Mouse (Mus musculus) forebrain, embryonic 16.5 days (tissue): ENCODE measurements around the gene Gm49337. TPM values are rescaled to one million over a fixed set of nuclear protein-coding genes. Genes with fewer than 3 reads are reported as not detected.

Experiments used
- ATAC-seq: fragments of 200-750 bp; cut with Nextera tagmentation; 2 replicates; pipeline ENCODE4 v1.8.0; 2017; ENCODE audit warnings: mild to moderate bottlenecking, moderate library complexity
- H3K27ac ChIP-seq: fragments of 300-500 bp; sonication (generic); 2 replicates; pipeline ENCODE4 v1.5.1; 2014; ENCODE audit warnings: low read length, control low read depth
- H3K27me3 ChIP-seq: fragments of 300-500 bp; sonication (generic); replicated peaks from 2 replicates; pipeline ENCODE4 v1.6.1; 2014; ENCODE audit warnings: low read length; ENCODE audit not compliant: control insufficient read depth, insufficient read depth
- H3K36me3 ChIP-seq: fragments of 300-500 bp; sonication (generic); 2 replicates; pipeline ENCODE4 v1.6.1; 2014; ENCODE audit not compliant: control insufficient read depth, insufficient read depth
- H3K4me1 ChIP-seq: fragments of 300-500 bp; sonication (generic); replicated peaks from 2 replicates; pipeline ENCODE4 v1.6.1; 2014; ENCODE audit warnings: low read length; ENCODE audit not compliant: control insufficient read depth, insufficient read depth
- H3K4me2 ChIP-seq: fragments of 300-500 bp; sonication (generic); 2 replicates; pipeline ENCODE4 v1.6.1; 2014; ENCODE audit warnings: mild to moderate bottlenecking, low read length, control low read depth
- H3K4me3 ChIP-seq: fragments of 300-500 bp; sonication (generic); replicated peaks from 2 replicates; pipeline ENCODE4 v1.5.1; 2014; ENCODE audit warnings: mild to moderate bottlenecking, low read length, control low read depth
- H3K9ac ChIP-seq: fragments of 300-500 bp; sonication (generic); replicated peaks from 2 replicates; pipeline ENCODE4 v1.6.1; 2014; ENCODE audit warnings: low read depth, low read length, control low read depth
- H3K9me3 ChIP-seq: fragments of 300-500 bp; sonication (generic); 2 replicates; pipeline ENCODE4 v1.6.1; 2016; ENCODE audit warnings: low read length; ENCODE audit not compliant: control insufficient read depth
- WGBS: fragments of 180-500 bp; shearing (Covaris S2); extraction: QIAGEN DNeasy Blood & Tissue Kit; methylation state at CpG from one replicate; pipeline ENCODE4 v1.1.7; 2014; 5-methylcytosine and 5-hydroxymethylcytosine counted together
- polyA plus RNA-seq: library from polyadenylated mRNA; unstranded; fragments of >200 nt; fragmentation: Nextera tagmentation; extraction: Ambion mirVana; gene quantifications from 2 replicates; pipeline ENCODE4 v1.2.1, GENCODE M21; 2015

Gm49337 gene
- polyA plus RNA-seq, 1 experiment from 2014 or later: not detected

- Histone ChIP-seq H3K4me3 (no peak overlapping the region), H3K27me3 (no peaks in the 10 kb centered on the region), H3K9ac (no peak overlapping the region), H3K4me1 (peaks cover 15% of the 10 kb centered on the region), H3K4me2 (no peak overlapping the region), H3K36me3 (no peaks in the 10 kb centered on the region), H3K27ac (no peak overlapping the region), H3K9me3 (no peaks in the 10 kb centered on the region)
- 81% methylated on average over 1 of the region's 1 CpGs for WGBS
- ATAC-seq: no peak
Measured at GRCm38 (mm10) chr4:116141736-116142135, 31.4 kb upstream of the Gm49337 start.

DNA sequence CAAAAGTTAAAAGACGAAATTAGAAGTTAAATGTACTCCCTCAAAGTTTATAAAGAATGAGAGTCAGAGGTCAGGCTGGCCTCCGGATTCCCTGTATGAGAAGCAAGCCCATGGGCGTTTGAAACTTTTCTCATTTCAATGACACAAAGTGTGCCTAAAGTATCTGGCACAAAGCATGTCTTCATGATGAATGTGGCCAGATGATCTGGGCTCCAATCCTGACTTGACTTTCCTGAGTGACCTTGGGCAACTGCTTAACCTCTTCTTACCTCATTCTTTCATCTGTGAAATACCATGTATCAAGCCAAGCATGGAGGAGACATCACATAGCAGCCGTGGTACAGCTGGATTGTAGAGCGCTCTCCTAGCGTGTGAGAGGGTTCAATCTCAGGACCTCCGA lies 30.9 kb upstream of the Gm49337 start:
- Histone ChIP-seq H3K27me3 (no peaks in the 10 kb centered on the region), H3K4me3 (no peak overlapping the region), H3K27ac (no peak overlapping the region), H3K4me2 (no peak overlapping the region), H3K4me1 (peaks cover 15% of the 10 kb centered on the region), H3K36me3 (no peaks in the 10 kb centered on the region), H3K9me3 (no peaks in the 10 kb centered on the region), H3K9ac (no peak overlapping the region)
- no peak for ATAC-seq
- WGBS: 81% methylated on average over 7 of the region's 7 CpGs

GRCm38 (mm10) chr4:116143317-116143811 lies 29.8 kb upstream of the Gm49337 start:
- WGBS: 12% methylated on average over 7 of the region's 7 CpGs
- peak; percentile 5; the same call in 1 of the 2 replicates for ATAC-seq
- Histone ChIP-seq H3K9me3 (no peaks in the 10 kb centered on the region), H3K4me3 (peak overlapping the region; percentile 77), H3K27me3 (no peaks in the 10 kb centered on the region), H3K4me1 (peaks cover 15% of the 10 kb centered on the region), H3K36me3 (no peaks in the 10 kb centered on the region), H3K27ac (no peak overlapping the region), H3K9ac (no peak overlapping the region), H3K4me2 (peak overlapping the region; percentile 95)

GRCm38 (mm10) chr4:116143891-116144717 lies 29.1 kb upstream of the Gm49337 start:
- Histone ChIP-seq H3K4me3 (peak overlapping the region; percentile 77), H3K9me3 (no peaks in the 10 kb centered on the region), H3K27me3 (no peaks in the 10 kb centered on the region), H3K4me2 (peak overlapping the region; percentile 95), H3K4me1 (peaks cover 15% of the 10 kb centered on the region), H3K9ac (peak overlapping the region; percentile 76), H3K36me3 (no peaks in the 10 kb centered on the region), H3K27ac (no peak overlapping the region)
- peak; percentile 79 for ATAC-seq
- WGBS: under 1% methylated on average over 45 of the region's 47 CpGs

- Histone ChIP-seq H3K9me3 (no peaks in the 10 kb centered on the region), H3K9ac (peak overlapping the region; percentile 97), H3K27me3 (no peaks in the 10 kb centered on the region), H3K36me3 (peaks cover 22% of the 10 kb centered on the region), H3K27ac (peak overlapping the region; percentile 82), H3K4me3 (peak overlapping the region; percentile 87), H3K4me1 (peaks cover 16% of the 10 kb centered on the region), H3K4me2 (peak overlapping the region; percentile 86)
- peak; percentile 22 for ATAC-seq
- 22% methylated on average over 6 of the region's 6 CpGs for WGBS
Measured at GRCm38 (mm10) chr4:116149812-116150155, 23.4 kb upstream of the Gm49337 start.

DNA sequence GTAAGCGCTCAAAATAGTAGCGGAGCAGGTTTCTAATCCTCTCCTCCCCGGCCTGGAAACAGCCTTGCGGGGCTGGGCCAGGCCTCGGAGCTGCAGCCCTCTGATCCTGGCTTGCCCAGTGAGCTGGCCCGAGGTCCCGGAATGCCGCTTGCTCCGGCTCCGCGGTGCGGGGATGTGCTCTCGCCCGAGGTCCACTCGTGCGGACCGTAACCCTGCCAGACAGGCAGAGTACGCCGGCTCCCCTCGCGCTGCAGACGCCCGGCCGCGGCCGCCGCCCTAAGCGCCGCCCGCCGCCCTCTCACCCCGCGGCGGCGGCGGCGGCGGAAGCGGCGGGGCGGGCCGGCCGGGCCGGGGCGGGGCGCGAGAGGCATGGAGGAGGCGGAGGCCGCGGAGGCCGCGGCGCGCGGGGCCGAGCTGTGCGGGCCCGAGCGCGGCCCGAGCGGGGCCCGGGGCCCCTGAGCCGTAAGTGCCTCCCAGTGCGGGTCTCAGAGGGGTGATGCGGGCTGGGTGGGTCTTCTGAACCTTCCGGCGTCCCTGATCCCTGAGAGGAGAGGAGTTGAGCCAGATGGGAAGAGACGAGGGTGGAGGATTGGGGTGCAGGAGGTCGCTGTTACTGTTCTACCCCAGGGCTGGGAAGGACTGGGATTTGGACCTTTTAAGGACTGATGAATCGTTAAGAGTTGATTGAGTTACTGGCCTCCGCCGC lies 22.9 kb upstream of the Gm49337 start:
- no peaks in the 10 kb centered on the region for H3K9me3 ChIP-seq
- peak overlapping the region; percentile 86 for H3K4me2 ChIP-seq
- H3K27ac ChIP-seq: peak overlapping the region; percentile 82
- peak overlapping the region; percentile 87 for H3K4me3 ChIP-seq
- peaks cover 15% of the 10 kb centered on the region for H3K4me1 ChIP-seq
- WGBS: 0% methylated on average over 50 of the region's 73 CpGs
- peak overlapping the region; percentile 97 for H3K9ac ChIP-seq
- H3K36me3 ChIP-seq: peaks cover 27% of the 10 kb centered on the region
- no peaks in the 10 kb centered on the region for H3K27me3 ChIP-seq
- peak; percentile 94 for ATAC-seq

DNA sequence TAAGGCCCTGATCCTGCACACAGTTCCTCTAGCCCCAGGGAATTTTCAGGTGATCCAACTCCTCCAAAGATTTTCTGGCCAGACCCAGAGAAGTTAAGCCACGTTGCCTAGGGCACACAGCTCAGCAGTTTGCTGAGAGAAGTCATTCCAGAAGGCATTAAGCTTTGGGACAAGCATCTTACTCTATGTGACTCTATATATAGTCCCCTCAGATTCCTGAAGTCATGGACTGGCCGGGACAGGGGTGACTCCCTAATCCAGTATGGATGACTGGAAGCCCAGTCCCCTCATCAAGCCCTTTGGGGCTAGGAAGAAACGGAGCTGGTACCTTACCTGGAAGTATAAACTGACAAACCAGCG lies 22.3 kb upstream of the Gm49337 start:
- Histone ChIP-seq H3K4me1 (peaks cover 15% of the 10 kb centered on the region), H3K27ac (peak overlapping the region; percentile 82; the same call in 1 of the 2 replicates), H3K36me3 (peaks cover 32% of the 10 kb centered on the region), H3K27me3 (no peaks in the 10 kb centered on the region), H3K4me2 (peak overlapping the region; percentile 86), H3K9ac (peak overlapping the region; percentile 97), H3K4me3 (peak overlapping the region; percentile 87), H3K9me3 (no peaks in the 10 kb centered on the region)
- 18% methylated on average over 4 of the region's 4 CpGs for WGBS
- peak; percentile 7 for ATAC-seq

GRCm38 (mm10) chr4:116151238-116151637 lies 21.9 kb upstream of the Gm49337 start, which contains the start of gene Lurap1:
Lurap1 (minus strand) TSS chr4:116151338.
- Histone ChIP-seq H3K36me3 (peaks cover 36% of the 10 kb centered on the region), H3K9ac (peak within 1 kb of the TSS; percentile 97), H3K27me3 (no peaks in the 10 kb centered on the region), H3K4me2 (peak within 1 kb of the TSS; percentile 86), H3K9me3 (no peaks in the 10 kb centered on the region), H3K27ac (peak within 1 kb of the TSS; percentile 82), H3K4me1 (peaks cover 15% of the 10 kb centered on the region), H3K4me3 (peak within 1 kb of the TSS; percentile 87)
- WGBS: 76% methylated on average over 6 of the region's 6 CpGs
- no peak for ATAC-seq

DNA sequence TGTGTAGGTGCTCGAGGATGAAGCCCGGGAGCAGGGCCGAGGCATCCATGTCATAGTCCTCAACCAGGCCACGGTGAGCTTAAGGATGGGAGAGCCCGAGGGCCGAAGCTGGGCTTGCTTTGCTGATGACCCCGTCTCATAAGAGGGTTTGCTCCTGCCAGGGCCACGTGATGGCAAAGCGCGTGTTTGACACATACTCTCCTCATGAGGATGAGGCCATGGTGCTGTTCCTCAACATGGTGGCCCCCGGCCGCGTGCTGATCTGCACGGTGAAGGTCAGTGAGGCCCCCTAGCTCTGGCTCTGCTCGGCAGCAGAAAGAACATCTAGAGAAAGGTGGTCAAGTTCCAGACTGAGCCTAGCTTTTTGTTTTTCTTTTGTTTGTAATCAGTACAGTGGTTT lies 20.5 kb upstream of the Gm49337 start:
- H3K27me3 ChIP-seq: no peaks in the 10 kb centered on the region
- no peak for ATAC-seq
- WGBS: 96% methylated on average over 15 of the region's 15 CpGs
- H3K9me3 ChIP-seq: no peaks in the 10 kb centered on the region
- H3K4me1 ChIP-seq: peaks cover 15% of the 10 kb centered on the region
- no peak overlapping the region for H3K4me2 ChIP-seq
- peaks cover 49% of the 10 kb centered on the region for H3K36me3 ChIP-seq
- H3K9ac ChIP-seq: no peak overlapping the region
- no peak overlapping the region for H3K4me3 ChIP-seq
- no peak overlapping the region for H3K27ac ChIP-seq
